Mouse (Mus musculus) liver, postnatal 0 days (tissue): ENCODE data around the gene Med23.

ENCODE experiments used
- CTCF ChIP-seq: sonication (generic); IDR thresholded peaks from 2 replicates; pipeline ENCODE4 v1.5.1; 2016; ENCODE audit warnings: antibody characterized with exemption, low read depth
- EP300 ChIP-seq: IDR thresholded peaks from 2 replicates; pipeline ENCODE4 v1.6.1; 2016; ENCODE audit warnings: antibody characterized with exemption, low read depth, mild to moderate bottlenecking

- TF ChIP-seq CTCF (no peak), EP300 (no peak)
These were observed 18.6 kb downstream of the Med23 start for GRCm38 (mm10) chr10:24888343-24888742.
